Mouse (Mus musculus) spleen, postnatal 14 days (tissue): Measurements from ENCODE around the gene Irs1.
A peak's percentile ranks its signal among the peaks of the same experiment; 100 is the strongest.

Experiments used
- DNase-seq, 2 experiments: peaks; one replicate each; pipeline ENCODE4 v3.0.0; 2021 to 2022; ENCODE audit warnings: low spot score in 2 of 2

The Irs1 gene

GRCm38 (mm10) chr1:82289116-82289989, 1.9 kb downstream of the Irs1 start:
- no peak for DNase-seq

- DNase-seq, result no peak
Observed at GRCm38 (mm10) chr1:82288421-82288990, 2.7 kb downstream of the Irs1 start.

GRCm38 (mm10) chr1:82287776-82288325, 3.4 kb downstream of the Irs1 start:
- DNase-seq, result no peak

GRCm38 (mm10) chr1:82287052-82287775, 4.0 kb downstream of the Irs1 start:
- no peak for DNase-seq

GRCm38 (mm10) chr1:82286190-82287051, 4.8 kb downstream of the Irs1 start:
- DNase-seq, result no peak

- no peak for DNase-seq
Observed at GRCm38 (mm10) chr1:82285461-82286189, 5.6 kb downstream of the Irs1 start.

- no peak for DNase-seq
Observed at GRCm38 (mm10) chr1:82284403-82284802, 6.8 kb downstream of the Irs1 start.

GRCm38 (mm10) chr1:82283901-82284301, 7.3 kb downstream of the Irs1 start:
- DNase-seq, result no peak

- peak; percentile 45 to 63 for DNase-seq
Observed at GRCm38 (mm10) chr1:82282992-82283611, 8.1 kb downstream of the Irs1 start.

GRCm38 (mm10) chr1:82281823-82282222, 9.4 kb downstream of the Irs1 start:
- DNase-seq, result no peak

- no peak for DNase-seq
Observed at GRCm38 (mm10) chr1:82279768-82280167, 11.4 kb downstream of the Irs1 start.

GRCm38 (mm10) chr1:82274361-82274760, 16.9 kb downstream of the Irs1 start:
- DNase-seq, result no peak

- no peak for DNase-seq
Observed at GRCm38 (mm10) chr1:82273529-82273928, 17.7 kb downstream of the Irs1 start.

- no peak for DNase-seq
Observed at GRCm38 (mm10) chr1:82272231-82272630, 19.0 kb downstream of the Irs1 start.

- DNase-seq, result no peak
Observed at GRCm38 (mm10) chr1:82267547-82267946, 23.7 kb downstream of the Irs1 start.

GRCm38 (mm10) chr1:82262331-82262730, 28.9 kb downstream of the Irs1 start:
- no peak for DNase-seq

GRCm38 (mm10) chr1:82261638-82262037, 29.6 kb downstream of the Irs1 start:
- DNase-seq, result no peak

- no peak for DNase-seq
Observed at GRCm38 (mm10) chr1:82261053-82261618, 30.1 kb downstream of the Irs1 start.

GRCm38 (mm10) chr1:82260055-82260454, 31.2 kb downstream of the Irs1 start:
- DNase-seq, result no peak

GRCm38 (mm10) chr1:82258331-82258730, 32.9 kb downstream of the Irs1 start:
- no peak for DNase-seq
